Mouse (Mus musculus): ENCODE measurements around the gene Cdk5r1. TPM values are rescaled to one million over a fixed set of nuclear protein-coding genes. Genes with fewer than 3 reads are reported as not detected.

The Cdk5r1 gene
- total RNA-seq, 1 experiment: 1.8 TPM

- TF ChIP-seq CHD2 (IDR thresholded peaks at IDR 0.05; ENCODE audit: low read depth, low read length) (no peak), MAFK (IDR thresholded peaks at IDR 0.05; ENCODE audit: insufficient read depth, low read depth, low read length) (no peak), HCFC1 (IDR thresholded peaks at IDR 0.05; ENCODE audit: borderline replicate concordance, insufficient read depth, low read length) (no peak), ZC3H11A (IDR thresholded peaks at IDR 0.05; ENCODE audit: borderline replicate concordance, low read depth, low read length) (no peak), ZNF384 (IDR thresholded peaks at IDR 0.05; ENCODE audit: low read depth, low read length) (no peak)
- no peak overlapping the region for H3K4me3 ChIP-seq (ENCODE audit: insufficient read depth in 1 of 2, low read depth in 1 of 2, low read length in 2 of 2, poor library complexity in 1 of 2, severe bottlenecking in 1 of 2)
- in situ Hi-C loops (cut with MboI; ENCODE audit: low sequenced_read_pairs in 2 of 2, unreplicated experiment in 2 of 2): no loop called here
- H3K9me3 ChIP-seq (ENCODE audit: control insufficient read depth, insufficient read depth, low read depth, low read length): no peaks in the 10 kb centered on the region
- H3K36me3 ChIP-seq (ENCODE audit: control insufficient read depth, insufficient read depth, low read length, poor library complexity, severe bottlenecking): no peaks in the 10 kb centered on the region
- DNase-seq (ENCODE audit: low read depth, low spot score): no peak
- H3K27ac ChIP-seq (ENCODE audit: insufficient read depth, low read depth, low read length, poor library complexity, severe bottlenecking): no peak overlapping the region
- H3K9ac ChIP-seq (ENCODE audit: insufficient read depth, low read depth, low read length, poor library complexity, severe bottlenecking): no peak overlapping the region
- H3K4me1 ChIP-seq (ENCODE audit: control insufficient read depth in 2 of 2, insufficient read depth in 2 of 2, low read length in 2 of 2, poor library complexity in 1 of 2): no peaks in the 10 kb centered on the region
These were observed 47.4 kb downstream of the Cdk5r1 start for GRCm38 (mm10) chr11:80524213-80524612.

- H3K27ac ChIP-seq (ENCODE audit: insufficient read depth, low read depth, low read length, poor library complexity, severe bottlenecking): no peak overlapping the region
- in situ Hi-C loops (cut with MboI; ENCODE audit: low sequenced_read_pairs in 2 of 2, unreplicated experiment in 2 of 2): no loop called here
- TF ChIP-seq ZC3H11A (IDR thresholded peaks at IDR 0.05; ENCODE audit: borderline replicate concordance, low read depth, low read length) (no peak), HCFC1 (IDR thresholded peaks at IDR 0.05; ENCODE audit: borderline replicate concordance, insufficient read depth, low read length) (no peak), CHD2 (IDR thresholded peaks at IDR 0.05; ENCODE audit: low read depth, low read length) (no peak), ZNF384 (IDR thresholded peaks at IDR 0.05; ENCODE audit: low read depth, low read length) (0 out of 2 replicates have a peak, but pooled peaks have one; percentile 40)
- peak; percentile 16 for DNase-seq (ENCODE audit: low read depth, low spot score)
- H3K9ac ChIP-seq (ENCODE audit: insufficient read depth, low read depth, low read length, poor library complexity, severe bottlenecking): no peak overlapping the region
- H3K36me3 ChIP-seq (ENCODE audit: control insufficient read depth, insufficient read depth, low read length, poor library complexity, severe bottlenecking): no peaks in the 10 kb centered on the region
- no peaks in the 10 kb centered on the region for H3K4me1 ChIP-seq (ENCODE audit: control insufficient read depth in 2 of 2, insufficient read depth in 2 of 2, low read length in 2 of 2, poor library complexity in 1 of 2)
- H3K4me3 ChIP-seq (ENCODE audit: insufficient read depth in 1 of 2, low read depth in 1 of 2, low read length in 2 of 2, poor library complexity in 1 of 2, severe bottlenecking in 1 of 2): no peak overlapping the region
- no peaks in the 10 kb centered on the region for H3K9me3 ChIP-seq (ENCODE audit: control insufficient read depth, insufficient read depth, low read depth, low read length)
These were observed 50.9 kb downstream of the Cdk5r1 start for GRCm38 (mm10) chr11:80527697-80528096.

DNA sequence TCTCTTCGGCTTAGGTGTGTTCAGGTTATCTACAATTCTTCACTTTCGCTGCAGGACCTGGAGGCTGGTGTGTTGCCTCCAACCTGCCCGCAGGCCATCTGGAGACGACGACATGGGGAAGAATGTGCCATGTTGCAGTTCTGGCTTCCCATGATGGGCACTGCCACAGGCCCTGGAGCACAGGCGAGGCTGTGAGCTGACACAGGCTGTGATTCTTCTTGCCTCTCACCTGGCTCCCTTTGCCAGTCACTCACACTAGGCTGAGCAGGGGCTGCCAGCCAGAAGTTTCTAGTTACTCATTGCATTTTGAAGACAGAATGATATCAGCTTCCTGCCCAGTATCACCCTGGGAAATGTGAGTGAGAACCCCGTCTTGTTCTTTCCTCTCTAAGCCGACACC is 52.3 kb downstream of the Cdk5r1 start:
- Histone ChIP-seq H3K9ac (ENCODE audit: insufficient read depth, low read depth, low read length, poor library complexity, severe bottlenecking) (no peak overlapping the region), H3K4me3 (ENCODE audit: insufficient read depth in 1 of 2, low read depth in 1 of 2, low read length in 2 of 2, poor library complexity in 1 of 2, severe bottlenecking in 1 of 2) (no peak overlapping the region), H3K27ac (ENCODE audit: insufficient read depth, low read depth, low read length, poor library complexity, severe bottlenecking) (no peak overlapping the region), H3K9me3 (ENCODE audit: control insufficient read depth, insufficient read depth, low read depth, low read length) (no peaks in the 10 kb centered on the region), H3K4me1 (ENCODE audit: control insufficient read depth in 2 of 2, insufficient read depth in 2 of 2, low read length in 2 of 2, poor library complexity in 1 of 2) (no peaks in the 10 kb centered on the region), H3K36me3 (ENCODE audit: control insufficient read depth, insufficient read depth, low read length, poor library complexity, severe bottlenecking) (no peaks in the 10 kb centered on the region)
- TF ChIP-seq HCFC1 (IDR thresholded peaks at IDR 0.05; ENCODE audit: borderline replicate concordance, insufficient read depth, low read length): no peak
- in situ Hi-C loops (cut with MboI; ENCODE audit: low sequenced_read_pairs in 2 of 2, unreplicated experiment in 2 of 2): no loop called here
- DNase-seq (ENCODE audit: low read depth, low spot score): no peak

Other genes starting within 250 kb of the Cdk5r1 start
- 1.3 and 2.0 TPM in 2 replicates for gene Rhbdl3, start 176.1 kb upstream of the Cdk5r1 start, total RNA-seq (2012; rRNA removed)
- 11.5 and 15.1 TPM in 2 replicates for gene 5730455P16Rik, start 99.0 kb upstream of the Cdk5r1 start, total RNA-seq (2012; rRNA removed)
- 177 and 201 TPM in 2 replicates for gene Zfp207, start 93.7 kb upstream of the Cdk5r1 start, total RNA-seq (2012; rRNA removed)
- 71.4 and 106 TPM in 2 replicates for gene Psmd11, start 48.4 kb upstream of the Cdk5r1 start, total RNA-seq (2012; rRNA removed)

All from ES-E14 (cell line).